Mouse (Mus musculus): ENCODE measurements around the gene Stk11ip. TPM values are rescaled to one million over a fixed set of nuclear protein-coding genes. Genes with fewer than 3 reads are reported as not detected.

Stk11ip gene
- polyA plus RNA-seq, 1 experiment, result 29.3 TPM

DNA sequence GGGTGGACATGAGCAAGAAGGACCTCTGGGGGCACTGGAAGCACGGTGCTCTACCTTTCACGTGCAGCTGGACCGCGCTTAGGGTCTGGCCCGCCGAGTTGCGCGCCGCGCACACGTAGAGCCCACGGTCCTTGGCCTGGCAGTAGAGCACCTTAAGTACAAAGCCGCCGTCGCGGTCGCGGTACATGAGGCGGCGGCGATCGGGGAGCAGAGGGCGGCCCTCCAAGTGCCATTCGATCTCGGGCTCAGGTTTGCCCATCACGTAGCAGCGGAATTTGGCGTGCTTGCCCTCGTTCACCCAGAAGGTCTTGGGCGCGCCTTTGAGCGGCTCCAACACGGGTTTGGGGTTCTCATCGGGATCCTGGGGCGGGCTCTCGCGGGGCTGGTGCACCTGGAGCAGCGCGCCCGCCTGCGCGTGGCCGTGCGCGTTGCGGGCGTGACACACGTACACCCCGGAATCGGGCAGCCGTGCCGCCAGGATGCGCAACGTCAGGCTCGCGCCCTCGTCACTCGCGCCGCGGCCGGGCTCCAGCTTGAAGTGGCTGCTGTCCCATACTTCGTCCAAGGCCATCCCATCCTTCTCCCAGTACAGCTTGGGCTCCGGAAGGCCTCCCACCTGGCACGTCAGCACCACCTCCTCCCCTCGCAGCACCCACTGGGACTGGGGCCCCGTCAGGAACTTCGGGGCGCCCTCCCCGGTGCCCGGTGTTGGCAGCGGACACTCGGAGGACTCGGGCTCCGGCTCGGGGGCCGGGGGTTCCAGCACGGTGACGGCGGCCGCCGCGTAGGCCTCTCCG lies 16.0 kb upstream of the Stk11ip start:
- Histone ChIP-seq H3K27me3 (ENCODE audit: control insufficient read depth, insufficient read depth, low read length) (no peaks in the 10 kb centered on the region), H3K4me3 (replicated peaks; ENCODE audit: insufficient read depth, low read depth, low read length) (peak overlapping the region; percentile 69), H3K27ac (ENCODE audit: insufficient read depth, low read length) (peak overlapping the region; percentile 72), H3K4me1 (ENCODE audit: control insufficient read depth, insufficient read depth, low read length) (peaks cover 12% of the 10 kb centered on the region)
- DNase-seq, result peak; percentile 92
- peak; percentile 89 for TF ChIP-seq POLR2A (IDR thresholded peaks at IDR 0.05; ENCODE audit: borderline replicate concordance, insufficient read depth, low read length)
- TF ChIP-seq CTCF (IDR thresholded peaks at IDR 0.05; ENCODE audit: borderline replicate concordance, insufficient read depth, low read depth, low read length), result no peak
- WGBS, result under 1% methylated on average over 84 of the region's 84 CpGs

DNA sequence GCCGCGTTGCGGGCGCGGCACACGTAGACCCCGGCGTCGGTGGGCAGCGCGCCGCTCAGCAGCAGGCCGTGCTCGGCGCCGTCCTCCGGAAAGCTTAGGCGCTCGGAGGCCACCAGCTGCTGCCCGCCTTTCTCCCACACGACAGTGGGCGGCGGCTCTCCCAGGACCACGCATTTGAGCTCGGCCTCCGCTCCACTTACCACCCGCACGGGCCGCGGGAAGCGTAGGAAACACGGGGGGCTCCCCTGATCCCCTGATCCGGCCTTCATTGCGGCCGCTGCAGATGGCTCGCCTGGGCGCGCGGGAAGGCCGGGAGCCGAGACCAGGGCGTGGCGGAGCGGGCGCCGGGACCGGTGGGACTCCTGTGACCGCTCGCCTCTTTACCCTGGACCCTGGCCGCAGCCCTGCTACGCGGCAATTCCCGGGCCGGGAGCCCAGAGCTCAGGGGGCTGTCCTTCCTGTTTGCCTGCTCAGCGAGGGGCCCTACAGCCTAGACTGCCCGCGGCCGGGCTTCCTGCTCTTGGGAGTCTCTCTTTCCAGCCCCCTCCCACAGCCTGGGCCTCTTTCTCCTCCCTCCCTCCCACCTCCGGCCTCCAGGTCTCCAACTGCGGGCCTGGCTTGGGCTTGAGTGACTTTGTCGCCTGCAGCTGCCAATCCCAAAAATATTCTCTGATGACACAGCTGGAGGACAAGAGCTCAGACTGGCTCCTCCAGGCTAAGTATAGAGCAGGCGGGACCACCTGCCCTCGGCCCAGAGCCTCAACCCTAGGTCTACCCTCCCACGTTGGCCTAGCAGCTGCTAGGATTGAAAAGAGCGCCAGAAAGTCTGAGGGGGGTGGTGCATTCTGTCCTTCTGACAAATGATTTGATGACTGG lies 15.1 kb upstream of the Stk11ip start, which contains the start of gene Obsl1:
Obsl1 (minus strand) TSS at position 497 of the 876 bp plus-strand sequence.
- Histone ChIP-seq H3K4me3 (replicated peaks; ENCODE audit: insufficient read depth, low read depth, low read length) (peak within 1 kb of the TSS; percentile 69), H3K4me1 (ENCODE audit: control insufficient read depth, insufficient read depth, low read length) (peaks cover 12% of the 10 kb centered on the region), H3K27ac (ENCODE audit: insufficient read depth, low read length) (peak within 1 kb of the TSS; percentile 72), H3K27me3 (ENCODE audit: control insufficient read depth, insufficient read depth, low read length) (no peaks in the 10 kb centered on the region)
- DNase-seq, result peak; percentile 66 to 76
- WGBS, result 1% methylated on average over 64 of the region's 65 CpGs
- TF ChIP-seq CTCF (IDR thresholded peaks at IDR 0.05; ENCODE audit: borderline replicate concordance, insufficient read depth, low read depth, low read length) (no peak), POLR2A (IDR thresholded peaks at IDR 0.05; ENCODE audit: borderline replicate concordance, insufficient read depth, low read length) (no peak)

DNA sequence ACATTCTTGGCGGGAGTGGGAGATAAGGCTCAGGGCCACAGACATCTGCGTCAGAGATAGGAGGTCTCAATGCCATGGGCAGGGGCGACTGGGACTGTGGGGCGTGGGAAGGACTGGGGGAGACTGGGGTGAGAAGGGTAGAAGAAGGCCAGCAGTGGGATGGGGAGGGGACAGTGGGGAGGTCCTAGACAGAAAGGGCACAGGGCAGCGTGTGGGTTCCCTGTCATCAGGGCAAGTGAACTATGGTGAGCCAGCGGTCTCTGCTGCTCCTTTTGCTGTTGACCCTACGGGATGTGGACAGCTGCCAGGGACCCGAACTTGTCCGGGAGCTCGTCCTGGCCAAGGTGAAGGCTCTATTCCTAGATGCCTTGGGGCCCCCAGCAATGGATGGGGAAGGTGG lies 14.3 kb upstream of the Stk11ip start, which contains the start of gene Inha:
Inha (plus strand) TSS at position 72 of the 400 bp plus-strand sequence.
- Histone ChIP-seq H3K27me3 (ENCODE audit: control insufficient read depth, insufficient read depth, low read length) (no peaks in the 10 kb centered on the region), H3K4me1 (ENCODE audit: control insufficient read depth, insufficient read depth, low read length) (peaks cover 12% of the 10 kb centered on the region), H3K4me3 (replicated peaks; ENCODE audit: insufficient read depth, low read depth, low read length) (peak within 1 kb of the TSS; percentile 69), H3K27ac (ENCODE audit: insufficient read depth, low read length) (peak within 1 kb of the TSS; percentile 72)
- no peak for TF ChIP-seq POLR2A (IDR thresholded peaks at IDR 0.05; ENCODE audit: borderline replicate concordance, insufficient read depth, low read length)
- TF ChIP-seq CTCF (IDR thresholded peaks at IDR 0.05; ENCODE audit: borderline replicate concordance, insufficient read depth, low read depth, low read length), result no peak
- WGBS, result 35% methylated on average over 10 of the region's 10 CpGs
- peak in 1 of 2 experiments; percentile 41 for DNase-seq

DNA sequence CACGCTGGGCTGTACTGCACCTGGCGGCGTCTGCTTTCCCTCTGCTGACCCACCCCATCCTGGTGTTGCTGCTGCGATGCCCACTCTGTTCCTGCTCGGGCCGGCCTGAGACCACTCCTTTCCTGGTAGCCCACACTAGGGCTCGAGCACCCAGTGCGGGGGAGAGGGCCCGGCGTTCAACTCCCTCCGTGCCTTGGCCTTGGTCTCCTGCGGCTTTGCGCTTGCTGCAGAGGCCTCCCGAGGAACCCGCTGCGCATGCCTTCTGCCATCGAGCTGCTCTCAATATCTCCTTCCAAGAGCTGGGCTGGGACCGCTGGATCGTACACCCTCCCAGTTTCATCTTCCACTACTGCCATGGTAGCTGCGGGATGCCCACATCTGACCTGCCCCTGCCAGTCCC lies 11.7 kb upstream of the Stk11ip start:
- Histone ChIP-seq H3K27ac (ENCODE audit: insufficient read depth, low read length) (no peak overlapping the region), H3K4me3 (replicated peaks; ENCODE audit: insufficient read depth, low read depth, low read length) (no peak overlapping the region), H3K4me1 (ENCODE audit: control insufficient read depth, insufficient read depth, low read length) (peaks cover 9% of the 10 kb centered on the region), H3K27me3 (ENCODE audit: control insufficient read depth, insufficient read depth, low read length) (no peaks in the 10 kb centered on the region; the same call in 1 of the 2 replicates)
- DNase-seq, result peak in 1 of 2 experiments; percentile 41
- no peak for TF ChIP-seq CTCF (IDR thresholded peaks at IDR 0.05; ENCODE audit: borderline replicate concordance, insufficient read depth, low read depth, low read length)
- no peak for TF ChIP-seq POLR2A (IDR thresholded peaks at IDR 0.05; ENCODE audit: borderline replicate concordance, insufficient read depth, low read length)
- WGBS, result 41% methylated on average over 20 of the region's 20 CpGs

DNA sequence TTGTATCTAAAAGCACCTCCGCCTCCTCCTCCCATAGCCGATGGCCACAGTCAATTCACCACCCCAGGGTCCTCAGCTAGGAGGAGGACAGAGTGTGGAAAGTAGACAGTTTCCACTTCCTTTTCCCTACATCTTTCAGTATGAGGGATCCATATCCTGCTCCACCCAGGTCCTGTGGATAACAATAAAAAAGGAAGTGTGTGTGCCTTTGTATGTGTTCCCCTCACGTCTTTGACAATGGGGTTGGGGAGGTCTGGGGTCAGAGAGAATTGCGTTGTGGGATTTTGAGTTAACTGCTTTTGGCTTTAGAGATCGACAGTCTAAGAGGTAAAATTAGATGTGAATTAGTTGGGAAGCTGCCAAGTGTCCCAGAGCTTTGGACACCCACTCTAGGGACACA lies 11.2 kb upstream of the Stk11ip start:
- no peak for TF ChIP-seq CTCF (IDR thresholded peaks at IDR 0.05; ENCODE audit: borderline replicate concordance, insufficient read depth, low read depth, low read length)
- no peak for TF ChIP-seq POLR2A (IDR thresholded peaks at IDR 0.05; ENCODE audit: borderline replicate concordance, insufficient read depth, low read length)
- H3K27me3 ChIP-seq (ENCODE audit: control insufficient read depth, insufficient read depth, low read length), result no peaks in the 10 kb centered on the region; the same call in 1 of the 2 replicates
- 76% methylated on average over 5 of the region's 5 CpGs for WGBS
- DNase-seq, result no peak
- no peak overlapping the region for H3K27ac ChIP-seq (ENCODE audit: insufficient read depth, low read length)
- H3K4me3 ChIP-seq (replicated peaks; ENCODE audit: insufficient read depth, low read depth, low read length), result no peak overlapping the region
- peaks cover 9% of the 10 kb centered on the region for H3K4me1 ChIP-seq (ENCODE audit: control insufficient read depth, insufficient read depth, low read length)

DNA sequence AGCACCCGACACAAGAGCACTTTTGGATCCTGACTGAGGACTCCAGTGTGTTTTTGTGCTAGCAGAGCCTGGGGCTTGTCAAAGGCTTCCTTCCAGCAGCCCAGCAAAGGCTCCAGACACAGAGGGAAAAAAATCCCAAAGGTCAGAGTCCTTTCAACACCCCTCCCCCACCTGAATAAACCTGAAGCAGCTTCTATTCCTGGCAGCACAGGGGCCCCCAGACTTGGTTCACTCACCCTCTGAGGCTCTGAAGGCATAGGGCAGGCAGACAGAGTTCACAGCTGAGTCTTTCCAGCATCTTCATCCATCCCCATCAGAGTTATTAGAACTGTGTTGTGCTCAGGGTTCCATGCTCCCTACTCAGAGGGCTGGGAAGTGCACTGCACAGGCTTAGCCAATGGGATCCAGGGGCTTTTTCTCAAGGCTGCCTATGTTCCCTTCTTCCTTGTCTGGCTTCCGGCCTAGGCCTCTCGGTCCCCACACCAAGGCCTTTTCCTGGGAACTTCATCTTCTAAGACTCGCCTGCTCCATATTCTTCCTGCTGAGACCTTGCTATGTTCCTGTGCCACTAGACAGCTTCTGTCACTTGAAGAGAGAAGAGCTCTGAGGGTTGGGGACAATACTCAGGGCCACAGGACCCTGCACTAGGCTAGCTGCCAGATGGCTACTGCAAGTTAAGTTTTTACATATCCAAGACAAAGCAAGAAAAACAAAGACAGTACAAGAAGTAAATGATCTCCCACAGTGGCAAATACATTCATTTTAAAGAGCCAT lies 9.7 kb upstream of the Stk11ip start:
- Histone ChIP-seq H3K27ac (ENCODE audit: insufficient read depth, low read length) (no peak overlapping the region), H3K4me3 (replicated peaks; ENCODE audit: insufficient read depth, low read depth, low read length) (no peak overlapping the region), H3K27me3 (ENCODE audit: control insufficient read depth, insufficient read depth, low read length) (no peaks in the 10 kb centered on the region; the same call in 1 of the 2 replicates), H3K4me1 (ENCODE audit: control insufficient read depth, insufficient read depth, low read length) (peaks cover 6% of the 10 kb centered on the region)
- DNase-seq, result no peak
- TF ChIP-seq POLR2A (IDR thresholded peaks at IDR 0.05; ENCODE audit: borderline replicate concordance, insufficient read depth, low read length), result no peak
- no peak for TF ChIP-seq CTCF (IDR thresholded peaks at IDR 0.05; ENCODE audit: borderline replicate concordance, insufficient read depth, low read depth, low read length)
- 65% methylated on average over 4 of the region's 4 CpGs for WGBS

DNA sequence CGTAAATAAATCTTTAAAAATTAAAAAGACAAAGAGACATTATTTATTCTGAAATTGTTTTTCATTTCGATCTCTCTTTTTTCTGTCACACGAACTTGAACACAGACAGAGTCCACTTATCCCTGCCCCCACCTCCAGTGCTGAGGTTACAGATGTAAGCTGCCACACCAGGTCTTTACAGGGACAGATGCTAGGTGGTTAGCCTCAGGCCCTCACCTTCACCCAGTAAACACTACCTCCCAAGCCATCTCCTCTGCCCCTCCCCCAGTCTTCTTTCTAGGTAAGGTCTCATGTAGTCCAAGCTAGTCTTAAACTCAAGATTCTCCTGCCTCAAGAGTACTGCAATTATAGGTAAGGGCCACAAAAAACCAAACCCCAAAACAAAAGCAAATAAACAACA lies 8.8 kb upstream of the Stk11ip start:
- TF ChIP-seq CTCF (IDR thresholded peaks at IDR 0.05; ENCODE audit: borderline replicate concordance, insufficient read depth, low read depth, low read length) (no peak), POLR2A (IDR thresholded peaks at IDR 0.05; ENCODE audit: borderline replicate concordance, insufficient read depth, low read length) (no peak)
- WGBS, result 93% methylated on average over 3 of the region's 3 CpGs
- H3K4me1 ChIP-seq (ENCODE audit: control insufficient read depth, insufficient read depth, low read length), result no peaks in the 10 kb centered on the region
- no peak for DNase-seq
- no peak overlapping the region for H3K27ac ChIP-seq (ENCODE audit: insufficient read depth, low read length)
- no peak overlapping the region for H3K4me3 ChIP-seq (replicated peaks; ENCODE audit: insufficient read depth, low read depth, low read length)
- H3K27me3 ChIP-seq (ENCODE audit: control insufficient read depth, insufficient read depth, low read length), result no peaks in the 10 kb centered on the region; the same call in 1 of the 2 replicates
